Mouse (Mus musculus) erythroblast, embryonic 14.5 days (primary cell): ENCODE data around the gene Mkln1. TPM values are rescaled to one million over a fixed set of nuclear protein-coding genes. Genes with fewer than 3 reads are reported as not detected.

Experiments used
- H3K27me3 ChIP-seq: 2 replicates; pipeline ENCODE4 v1.6.1; 2012; ENCODE audit warnings: inconsistent platforms; ENCODE audit not compliant: control insufficient read depth
- H3K36me3 ChIP-seq: 2 replicates; pipeline ENCODE4 v1.6.1; 2012; ENCODE audit warnings: mild to moderate bottlenecking, inconsistent platforms; ENCODE audit not compliant: control insufficient read depth
- H3K4me1 ChIP-seq: 2 replicates; pipeline ENCODE4 v1.6.1; 2012; ENCODE audit warnings: inconsistent platforms; ENCODE audit not compliant: control insufficient read depth
- H3K4me3 ChIP-seq: replicated peaks from 2 replicates; pipeline ENCODE3; 2012; ENCODE audit warnings: moderate library complexity, mild to moderate bottlenecking, inconsistent platforms
- H3K9me3 ChIP-seq: 2 replicates; pipeline ENCODE4 v1.6.1; 2012; ENCODE audit warnings: low read length, inconsistent platforms, mixed read lengths; ENCODE audit not compliant: control insufficient read depth
- GATA1 ChIP-seq: IDR thresholded peaks from 2 replicates; pipeline ENCODE4 v1.6.1; 2012; ENCODE audit warnings: low read length, inconsistent platforms, mixed read lengths
- TAL1 ChIP-seq: IDR thresholded peaks from 3 replicates; pipeline ENCODE4 v1.6.1; 2012; ENCODE audit warnings: low read length, inconsistent platforms, mixed read lengths
- polyA plus RNA-seq: library from polyadenylated mRNA; stranded (reverse); fragments of >175 nt; gene quantifications from 2 replicates; pipeline ENCODE4 v1.2.3, GENCODE M21; 2012

Gene Mkln1
- polyA plus RNA-seq, 1 experiment, result 4.1 TPM

DNA sequence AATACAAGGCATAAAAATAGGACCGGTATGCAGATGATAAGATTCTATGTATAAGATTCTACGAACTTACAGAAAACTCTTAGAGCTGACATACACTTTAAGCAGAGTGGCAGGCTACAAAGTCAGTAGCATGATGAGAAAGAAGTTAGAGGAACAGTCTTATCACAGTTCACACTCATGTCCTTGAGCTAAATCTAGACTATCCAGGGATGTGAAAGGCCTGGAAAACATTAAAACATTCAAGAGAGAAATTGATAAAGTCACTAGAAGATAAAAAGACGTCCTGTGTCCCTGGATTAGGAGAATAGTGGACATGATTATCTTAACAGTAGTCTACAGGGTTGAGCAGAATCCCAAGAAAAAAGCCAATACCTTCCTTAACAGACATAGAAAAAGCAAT is 26.9 kb downstream of the Mkln1 start:
- H3K36me3 ChIP-seq, result peaks cover 60% of the 10 kb centered on the region
- no peaks in the 10 kb centered on the region for H3K27me3 ChIP-seq
- H3K4me1 ChIP-seq, result peaks cover 11% of the 10 kb centered on the region
- H3K9me3 ChIP-seq, result no peaks in the 10 kb centered on the region
- no peak for TF ChIP-seq TAL1
- no peak for TF ChIP-seq GATA1
- no peak overlapping the region for H3K4me3 ChIP-seq

DNA sequence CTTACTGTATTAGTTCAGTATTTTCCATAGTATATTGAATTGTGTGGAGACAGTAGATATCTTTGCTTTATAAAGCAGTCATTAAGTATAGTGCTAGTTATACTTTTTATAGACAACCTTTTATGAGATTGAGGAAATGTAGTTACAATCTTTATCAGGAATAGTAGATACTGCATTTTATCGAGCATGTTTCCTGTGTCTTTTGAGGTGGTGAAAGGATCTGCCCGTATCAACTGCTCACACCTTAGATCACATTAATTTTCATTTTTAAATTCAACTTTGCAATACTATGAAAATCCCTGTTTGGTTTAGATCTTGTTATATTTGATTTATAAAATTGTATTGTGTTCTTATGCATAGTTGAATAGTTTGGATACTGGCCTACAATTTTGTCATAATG is 38.7 kb downstream of the Mkln1 start:
- H3K4me3 ChIP-seq, result no peak overlapping the region
- H3K36me3 ChIP-seq, result peaks cover 60% of the 10 kb centered on the region
- peaks cover 2% of the 10 kb centered on the region; the same call in 1 of the 2 replicates for H3K4me1 ChIP-seq
- TF ChIP-seq TAL1 (no peak), GATA1 (no peak)
- H3K27me3 ChIP-seq, result no peaks in the 10 kb centered on the region
- no peaks in the 10 kb centered on the region for H3K9me3 ChIP-seq

DNA sequence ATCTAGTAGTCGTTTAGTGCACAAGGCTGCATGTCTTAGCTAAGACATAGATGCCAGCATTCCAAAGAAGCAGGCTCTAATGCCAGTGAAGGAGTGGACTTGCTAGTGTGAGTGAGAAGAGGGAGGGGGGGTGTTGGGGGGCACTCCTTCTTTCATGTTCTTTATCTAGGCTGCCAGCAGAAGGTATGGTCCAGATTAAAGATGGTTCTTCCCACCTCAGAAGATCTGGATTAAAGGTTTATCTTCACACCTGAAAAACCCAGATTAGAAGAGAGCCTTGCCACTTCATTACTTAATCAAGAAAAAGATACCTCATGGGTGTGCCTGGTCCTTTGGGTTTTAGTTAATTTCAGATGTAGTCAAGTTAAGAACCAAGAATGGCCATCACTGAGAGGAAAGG is 46.7 kb downstream of the Mkln1 start:
- Histone ChIP-seq H3K9me3 (no peaks in the 10 kb centered on the region), H3K36me3 (peaks cover 64% of the 10 kb centered on the region), H3K4me1 (peaks cover 10% of the 10 kb centered on the region), H3K27me3 (no peaks in the 10 kb centered on the region), H3K4me3 (no peak overlapping the region)
- TF ChIP-seq GATA1, result no peak
- no peak for TF ChIP-seq TAL1

DNA sequence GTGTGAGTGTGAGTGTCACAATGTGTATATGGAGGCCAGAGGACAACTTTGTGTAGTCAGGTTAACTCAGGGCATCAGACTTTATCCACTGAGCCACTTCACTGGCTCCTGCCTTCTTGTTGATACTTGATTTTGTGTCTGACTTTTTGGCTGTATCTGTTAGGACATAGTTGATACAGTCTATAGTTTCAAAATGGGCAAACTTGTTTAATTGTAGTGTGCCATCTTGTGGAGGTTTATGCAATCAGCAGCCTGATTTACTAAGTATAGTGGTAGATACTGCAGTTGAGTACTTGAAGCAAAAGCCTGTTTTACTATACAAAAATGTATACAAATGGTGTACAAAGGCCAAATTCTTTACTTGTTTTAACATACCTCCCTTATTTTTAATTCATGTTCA is 55.2 kb downstream of the Mkln1 start:
- peaks cover 74% of the 10 kb centered on the region for H3K36me3 ChIP-seq
- H3K9me3 ChIP-seq, result no peaks in the 10 kb centered on the region
- no peaks in the 10 kb centered on the region for H3K4me1 ChIP-seq
- H3K27me3 ChIP-seq, result no peaks in the 10 kb centered on the region
- no peak overlapping the region for H3K4me3 ChIP-seq
- no peak for TF ChIP-seq TAL1
- no peak for TF ChIP-seq GATA1

DNA sequence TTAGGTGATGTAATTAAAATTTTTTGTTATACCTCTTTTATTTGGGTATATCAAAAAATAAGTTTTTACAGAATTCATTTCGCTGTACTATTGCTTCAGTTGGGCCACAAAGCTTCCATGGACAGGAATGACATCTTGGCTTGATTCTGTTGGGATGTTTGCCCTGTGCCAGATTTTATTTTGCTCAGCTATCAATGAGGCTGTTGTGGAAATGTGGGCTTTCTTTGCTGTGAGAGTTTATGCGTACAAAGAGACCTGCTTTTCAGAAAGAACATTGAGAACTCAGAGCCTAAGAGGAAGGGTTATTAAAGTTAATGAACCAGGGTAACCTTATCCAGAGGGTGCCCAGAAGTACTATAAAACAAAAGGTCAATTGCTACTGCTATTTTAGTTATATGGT is 56.8 kb downstream of the Mkln1 start:
- Histone ChIP-seq H3K27me3 (no peaks in the 10 kb centered on the region), H3K36me3 (peaks cover 73% of the 10 kb centered on the region), H3K4me3 (no peak overlapping the region), H3K9me3 (no peaks in the 10 kb centered on the region), H3K4me1 (no peaks in the 10 kb centered on the region)
- TF ChIP-seq GATA1 (no peak), TAL1 (no peak)

DNA sequence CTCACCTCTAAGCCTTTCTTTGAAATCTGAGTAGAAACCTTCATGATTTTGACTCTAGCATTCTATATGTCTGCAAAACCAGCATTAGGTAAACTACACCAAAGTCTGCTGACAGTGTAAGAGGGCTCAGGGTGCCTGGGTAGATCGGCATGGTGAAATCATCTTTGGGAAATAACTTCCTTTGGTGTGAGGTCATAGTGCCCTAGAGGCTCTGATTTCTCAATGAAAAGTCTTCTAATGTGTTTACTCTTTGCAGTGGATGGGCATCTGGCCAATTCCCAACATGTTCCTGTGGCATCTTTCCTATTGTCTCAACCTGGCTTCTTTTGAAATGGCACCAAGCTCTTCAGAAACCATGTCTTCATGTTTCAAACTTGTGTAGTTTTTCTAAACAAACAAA is 58.5 kb downstream of the Mkln1 start:
- H3K4me1 ChIP-seq, result no peaks in the 10 kb centered on the region
- no peaks in the 10 kb centered on the region for H3K27me3 ChIP-seq
- H3K9me3 ChIP-seq, result no peaks in the 10 kb centered on the region
- H3K36me3 ChIP-seq, result peaks cover 76% of the 10 kb centered on the region
- no peak overlapping the region for H3K4me3 ChIP-seq
- no peak for TF ChIP-seq TAL1
- TF ChIP-seq GATA1, result no peak

DNA sequence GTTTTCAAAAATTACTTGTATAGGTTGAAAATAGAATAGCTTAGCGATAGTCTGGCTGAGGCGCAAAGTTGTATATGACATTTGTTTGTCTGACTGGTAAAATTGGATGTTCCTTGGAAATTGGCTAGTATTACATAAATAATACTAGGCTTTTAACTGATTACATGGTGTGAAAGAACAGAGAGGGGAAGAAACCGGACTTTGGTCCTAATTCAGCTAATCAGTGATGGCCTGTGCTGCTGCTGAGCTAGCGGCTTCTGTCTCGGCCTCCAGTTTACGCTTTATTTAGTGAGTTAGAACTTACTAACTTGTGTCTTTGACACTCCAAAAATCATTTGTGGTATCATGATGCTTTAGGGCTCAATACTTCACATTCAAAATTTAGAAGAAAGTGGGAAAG is 70.9 kb downstream of the Mkln1 start:
- Histone ChIP-seq H3K27me3 (no peaks in the 10 kb centered on the region), H3K4me3 (no peak overlapping the region), H3K9me3 (no peaks in the 10 kb centered on the region), H3K36me3 (peaks cover 71% of the 10 kb centered on the region), H3K4me1 (no peaks in the 10 kb centered on the region)
- TF ChIP-seq GATA1 (no peak), TAL1 (no peak)

DNA sequence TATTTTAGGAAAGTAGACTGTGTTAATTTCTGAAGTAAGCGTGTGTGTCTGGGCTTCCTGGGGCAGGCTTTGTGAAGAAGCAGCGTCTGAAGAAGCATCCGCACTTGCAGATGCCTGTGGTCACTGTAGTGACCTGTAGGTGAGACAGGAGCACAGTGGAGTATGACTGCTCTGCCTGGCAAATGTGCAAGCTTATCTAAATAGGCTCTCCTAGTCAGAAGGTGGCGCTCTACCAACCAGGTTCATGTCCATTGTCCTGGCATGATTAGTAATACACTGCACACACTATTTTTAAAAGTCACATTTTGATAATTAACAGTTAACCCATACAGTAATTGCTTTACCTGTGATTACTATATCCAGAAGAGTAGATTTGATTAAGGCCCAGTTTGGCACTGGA is 79.7 kb downstream of the Mkln1 start:
- H3K36me3 ChIP-seq, result peaks cover 69% of the 10 kb centered on the region
- no peak overlapping the region for H3K4me3 ChIP-seq
- no peaks in the 10 kb centered on the region for H3K9me3 ChIP-seq
- H3K27me3 ChIP-seq, result no peaks in the 10 kb centered on the region
- TF ChIP-seq TAL1, result no peak
- no peaks in the 10 kb centered on the region for H3K4me1 ChIP-seq

DNA sequence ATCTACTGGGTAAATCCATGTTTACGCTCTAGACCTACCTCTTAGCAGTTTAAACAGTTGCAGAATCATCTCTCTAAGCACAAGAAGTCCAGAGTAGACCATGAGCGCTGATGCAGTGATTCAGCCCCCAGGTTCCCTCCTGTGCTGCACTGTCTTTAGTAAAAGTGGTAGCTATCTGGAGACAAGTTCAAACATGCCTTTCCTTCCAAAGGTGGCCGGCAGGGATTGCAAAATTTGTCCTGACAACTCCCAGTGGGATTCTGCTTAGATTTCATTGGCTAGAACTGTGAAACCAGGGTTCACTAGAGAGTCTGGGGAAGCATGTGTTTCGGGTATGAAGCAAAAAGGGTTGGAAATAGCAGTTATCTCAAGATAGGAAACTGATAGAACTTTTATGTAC is 81.5 kb downstream of the Mkln1 start:
- Histone ChIP-seq H3K4me3 (no peak overlapping the region), H3K36me3 (peaks cover 60% of the 10 kb centered on the region), H3K9me3 (no peaks in the 10 kb centered on the region), H3K4me1 (no peaks in the 10 kb centered on the region), H3K27me3 (no peaks in the 10 kb centered on the region)
- TF ChIP-seq GATA1 (no peak), TAL1 (no peak)

DNA sequence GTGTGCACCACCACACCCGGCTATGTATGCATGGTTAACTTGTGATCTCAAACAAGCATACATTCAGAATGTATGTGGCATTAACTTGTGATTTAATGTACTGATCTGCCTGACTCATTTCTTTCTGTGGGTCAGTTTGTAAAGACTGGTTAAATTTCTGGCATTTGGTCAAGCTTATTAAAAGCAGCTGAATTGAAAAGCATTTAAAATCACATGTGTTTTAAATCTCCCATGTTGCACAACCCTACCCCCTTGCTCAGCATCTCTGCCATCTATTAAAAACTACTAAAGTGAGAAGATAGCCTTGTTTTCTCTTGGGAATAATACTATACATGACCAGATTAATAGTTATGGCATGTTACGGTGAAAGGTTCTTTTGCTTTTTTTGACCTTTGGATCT is 88.1 kb downstream of the Mkln1 start:
- TF ChIP-seq TAL1 (no peak), GATA1 (no peak)

More for the DNA sequence above, 88.1 kb downstream of the Mkln1 start:
- no peak overlapping the region for H3K4me3 ChIP-seq
- H3K4me1 ChIP-seq, result peaks cover 4% of the 10 kb centered on the region
- peaks cover 68% of the 10 kb centered on the region for H3K36me3 ChIP-seq
- no peaks in the 10 kb centered on the region for H3K9me3 ChIP-seq
- H3K27me3 ChIP-seq, result no peaks in the 10 kb centered on the region
